Mouse (Mus musculus) adrenal gland, adult (tissue): ENCODE measurements around the gene Zfp1.

Source experiments
- DNase-seq, 2 experiments: peaks; one replicate each; pipeline ENCODE4 v3.0.0; 2022 to 2023; ENCODE audit warnings: low spot score in 1 of 2; ENCODE audit not compliant: inconsistent age in 2 of 2

Gene Zfp1

GRCm38 (mm10) chr8:111624853-111625221 lies 18.4 kb upstream of the Zfp1 start:
- peak in 1 of 2 experiments; percentile 44 for DNase-seq

GRCm38 (mm10) chr8:111625694-111626527 lies 17.3 kb upstream of the Zfp1 start:
- DNase-seq, result peak; percentile 75 to 93

DNA sequence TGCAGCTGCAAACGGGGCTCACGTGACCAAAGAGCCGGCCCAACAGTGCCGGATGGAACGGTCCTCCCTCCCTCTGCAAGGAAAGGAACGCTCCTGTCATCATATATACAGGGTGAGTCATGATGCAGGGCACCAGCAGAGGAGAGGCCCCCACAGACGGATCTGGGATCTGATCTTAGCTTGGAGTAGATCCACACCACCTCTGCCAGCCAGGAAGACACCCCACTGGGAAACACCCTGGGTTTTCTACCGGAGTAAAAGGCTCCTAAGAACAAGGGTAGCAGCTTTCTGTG lies 16.7 kb upstream of the Zfp1 start:
- DNase-seq, result no peak

GRCm38 (mm10) chr8:111626933-111627332 lies 16.3 kb upstream of the Zfp1 start:
- DNase-seq, result no peak

- peak in 1 of 2 experiments; percentile 30 for DNase-seq
Observed at GRCm38 (mm10) chr8:111627923-111628322, 15.3 kb upstream of the Zfp1 start.

DNA sequence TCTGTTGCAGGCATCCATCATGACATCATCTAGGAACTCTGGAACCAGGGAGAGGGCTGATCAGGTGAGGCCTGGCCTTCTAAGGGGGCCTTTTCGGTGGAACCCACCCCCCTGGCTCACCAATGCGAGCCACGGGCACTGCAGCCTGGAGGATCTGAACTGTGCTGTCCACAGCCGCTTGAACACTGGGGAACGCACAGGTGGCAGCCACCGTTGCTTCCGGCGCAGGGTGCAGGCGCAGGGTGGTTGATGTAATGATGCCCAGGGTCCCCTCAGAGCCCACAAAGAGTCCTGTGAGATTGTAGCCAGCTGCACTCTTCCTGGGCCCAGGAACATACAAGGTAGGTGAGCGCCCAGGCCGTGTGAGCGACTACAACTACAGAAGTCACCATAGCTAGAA lies 14.8 kb upstream of the Zfp1 start:
- no peak for DNase-seq

- DNase-seq, result peak in 1 of 2 experiments; percentile 41
Observed at GRCm38 (mm10) chr8:111628894-111629501, 14.2 kb upstream of the Zfp1 start.

DNA sequence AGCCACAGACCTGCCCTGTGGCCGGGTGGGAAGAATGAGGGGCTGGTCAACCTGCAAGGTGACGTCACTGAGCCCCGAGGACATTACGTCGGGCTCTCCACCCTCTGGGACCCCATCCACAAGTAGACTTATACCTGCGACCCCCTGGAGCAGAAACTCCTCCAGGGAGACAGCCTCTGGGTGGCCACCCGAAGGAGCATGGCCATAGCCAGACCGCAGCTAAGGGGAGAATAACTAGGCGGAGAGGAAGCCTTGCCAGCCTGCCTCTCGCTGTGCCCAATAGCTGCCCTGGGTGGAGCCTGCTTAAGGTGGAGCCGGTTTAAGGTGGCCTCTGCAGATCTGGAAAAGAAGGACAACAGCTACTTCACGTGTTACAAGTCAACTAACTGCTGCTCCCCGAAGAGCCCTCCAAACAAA lies 13.1 kb upstream of the Zfp1 start, which contains the start of gene Ldhd:
Gene Ldhd (minus strand): TSS at position 270 of the 417 bp plus-strand sequence.
- DNase-seq, result peak; percentile 85 to 96

- no peak for DNase-seq
Observed at GRCm38 (mm10) chr8:111631589-111631988, 11.6 kb upstream of the Zfp1 start.

- no peak for DNase-seq
Observed at GRCm38 (mm10) chr8:111632976-111633375, 10.2 kb upstream of the Zfp1 start.

GRCm38 (mm10) chr8:111638086-111638485 lies 5.1 kb upstream of the Zfp1 start:
- DNase-seq, result no peak

GRCm38 (mm10) chr8:111641064-111641463 lies 2.1 kb upstream of the Zfp1 start:
- no peak for DNase-seq

DNA sequence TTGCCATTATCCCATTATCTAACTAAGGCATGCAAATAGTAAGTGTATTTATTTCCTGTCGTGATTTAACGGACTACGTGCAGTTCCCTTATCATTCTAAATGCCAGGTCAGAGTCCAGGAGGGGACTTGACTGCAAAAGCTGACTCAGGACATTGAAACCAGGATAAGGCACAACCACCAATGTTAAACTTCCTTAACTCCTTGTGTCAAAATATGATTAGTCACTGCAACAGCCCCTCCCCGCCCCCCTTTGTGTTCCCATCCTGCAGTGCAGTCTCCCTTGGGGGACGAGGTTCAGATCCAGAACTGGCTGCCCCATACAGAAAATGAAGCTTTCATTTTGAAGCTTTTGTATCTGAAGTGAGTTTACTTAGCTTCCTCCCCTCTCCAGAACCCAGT lies 705 bp upstream of the Zfp1 start:
- peak in 1 of 2 experiments; percentile 75 for DNase-seq

DNA sequence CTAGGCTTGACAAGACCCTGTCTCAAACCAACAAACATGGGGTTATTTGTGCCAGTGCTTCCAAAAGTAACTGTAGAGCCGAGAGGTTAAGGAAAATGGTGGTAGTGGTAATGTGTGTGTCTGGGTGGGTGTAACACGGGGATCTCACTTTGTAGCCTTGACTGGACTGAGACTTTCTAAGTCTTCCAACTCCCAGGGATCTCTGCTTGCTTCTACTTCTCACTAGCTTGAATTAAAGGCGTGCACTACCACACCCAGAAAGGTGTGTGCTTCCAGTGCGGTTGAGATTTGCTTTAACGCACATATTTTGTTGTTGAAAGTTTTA lies 300 bp upstream of the Zfp1 start:
- no peak for DNase-seq

- peak in 1 of 2 experiments; percentile 73 for DNase-seq
Observed at GRCm38 (mm10) chr8:111644286-111645051, 1.3 kb downstream of the Zfp1 start.

DNA sequence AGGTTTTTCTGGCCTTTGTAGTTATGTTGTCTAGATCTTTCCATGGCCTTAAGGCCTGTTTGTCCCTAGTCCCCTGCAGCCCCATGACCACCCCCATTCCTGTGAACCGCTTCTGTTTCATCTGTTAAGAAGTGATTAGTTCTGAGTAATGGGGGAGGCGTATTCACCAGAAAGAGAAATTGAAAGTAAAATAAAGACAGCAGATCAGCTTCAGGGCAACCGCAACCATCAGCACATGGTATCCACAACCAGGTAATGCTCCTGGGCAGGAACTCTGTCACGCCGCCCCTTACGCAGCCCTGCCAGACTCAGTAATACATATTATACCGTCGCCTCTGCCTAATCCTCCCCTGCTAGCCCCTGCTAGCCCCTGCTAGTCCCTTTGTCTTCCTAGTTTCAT lies 2.5 kb downstream of the Zfp1 start:
- DNase-seq, result no peak

DNA sequence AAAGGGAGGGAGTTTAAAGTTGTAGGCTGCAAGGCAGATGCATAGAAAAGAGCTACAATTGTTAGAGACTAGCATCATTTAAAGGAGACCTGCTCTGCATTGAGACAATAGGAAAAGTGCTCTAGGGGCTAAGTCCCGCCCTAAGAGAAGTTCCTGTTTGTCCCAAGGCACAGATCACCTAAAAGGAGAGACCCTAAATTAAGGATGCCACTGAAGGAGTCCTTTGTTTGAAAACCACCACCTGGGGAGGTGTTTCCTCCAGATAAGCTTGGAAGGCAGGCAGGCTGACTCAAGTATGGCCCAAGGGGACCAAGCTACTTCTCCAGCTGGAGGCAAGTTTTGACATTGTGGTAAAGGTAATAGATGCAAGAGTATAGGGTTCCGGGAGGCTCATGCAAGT lies 5.6 kb downstream of the Zfp1 start:
- DNase-seq, result no peak

- no peak for DNase-seq
Observed at GRCm38 (mm10) chr8:111650651-111651050, 7.5 kb downstream of the Zfp1 start.

- no peak for DNase-seq
Observed at GRCm38 (mm10) chr8:111653524-111653923, 10.3 kb downstream of the Zfp1 start.

GRCm38 (mm10) chr8:111657312-111657854 lies 14.2 kb downstream of the Zfp1 start:
- DNase-seq, result no peak

- peak; percentile 38 to 69 for DNase-seq
Observed at GRCm38 (mm10) chr8:111658819-111659423, 15.7 kb downstream of the Zfp1 start.
